Mouse (Mus musculus) T-cell, adult 2 months (primary cell): ENCODE measurements around the gene Pold1.

ENCODE experiments used
- DNase-seq: peaks from one replicate; pipeline ENCODE4 v3.0.0; 2022; ENCODE audit warnings: low spot score

Pold1 gene

DNA sequence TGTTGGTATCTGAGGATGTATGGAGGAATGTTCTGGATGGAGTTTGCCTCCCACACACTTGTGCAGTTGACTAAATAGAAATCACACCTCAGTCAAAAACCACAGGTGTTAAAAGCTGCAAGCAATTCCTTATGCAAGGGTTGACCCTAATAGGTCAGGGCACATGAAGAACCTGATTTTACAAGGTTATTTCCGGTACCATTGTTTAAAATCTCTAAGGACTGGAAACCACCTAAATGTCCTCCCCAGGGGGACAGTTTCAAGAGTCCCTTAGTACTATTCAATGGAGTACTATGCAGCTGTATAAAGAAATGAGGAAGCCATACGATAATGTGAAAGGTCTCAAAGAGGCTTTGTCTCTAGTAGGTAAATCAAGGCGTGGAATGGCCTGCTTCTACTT is 2.4 kb downstream of the Pold1 start:
- no peak for DNase-seq

DNA sequence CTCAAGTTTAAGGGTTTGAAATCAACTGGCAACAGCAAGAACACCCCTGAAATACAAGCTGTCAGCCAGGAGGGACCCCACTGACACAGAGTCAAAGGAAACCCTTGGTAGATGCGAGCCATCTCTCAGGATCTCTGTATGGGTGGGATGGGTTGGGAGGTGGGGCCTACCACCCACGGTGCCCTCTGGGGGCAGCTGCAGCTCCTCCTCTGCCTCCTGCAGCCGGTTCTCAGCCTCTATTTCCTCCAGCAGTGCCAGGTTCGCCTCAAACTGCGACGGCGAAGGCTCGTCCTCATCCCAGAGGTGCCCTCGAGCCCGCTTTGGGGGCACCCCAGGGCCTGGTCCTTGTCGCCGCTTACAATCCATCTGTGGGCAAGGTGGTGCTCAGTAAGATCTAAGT is 5.6 kb downstream of the Pold1 start:
- DNase-seq = no peak

DNA sequence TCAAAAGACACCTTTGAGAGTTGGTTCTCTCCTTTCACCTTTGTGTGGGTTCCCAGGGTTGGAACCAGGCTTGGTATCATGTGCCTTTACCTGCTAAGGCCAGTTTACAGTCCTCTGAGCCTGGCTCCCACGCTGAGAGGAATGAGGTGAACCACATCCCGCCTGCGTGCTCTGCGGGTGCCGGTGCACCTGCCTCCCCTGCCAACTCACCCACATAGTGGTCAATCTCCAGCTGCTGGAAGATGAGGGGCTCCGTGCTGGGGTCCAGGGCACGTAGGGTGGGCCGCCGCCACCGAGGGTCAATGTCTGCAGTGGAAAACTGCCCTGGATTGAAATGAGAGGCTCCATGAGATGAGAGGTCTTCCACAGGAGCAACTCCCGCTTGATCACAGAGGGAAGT is 6.1 kb downstream of the Pold1 start:
- DNase-seq = no peak

DNA sequence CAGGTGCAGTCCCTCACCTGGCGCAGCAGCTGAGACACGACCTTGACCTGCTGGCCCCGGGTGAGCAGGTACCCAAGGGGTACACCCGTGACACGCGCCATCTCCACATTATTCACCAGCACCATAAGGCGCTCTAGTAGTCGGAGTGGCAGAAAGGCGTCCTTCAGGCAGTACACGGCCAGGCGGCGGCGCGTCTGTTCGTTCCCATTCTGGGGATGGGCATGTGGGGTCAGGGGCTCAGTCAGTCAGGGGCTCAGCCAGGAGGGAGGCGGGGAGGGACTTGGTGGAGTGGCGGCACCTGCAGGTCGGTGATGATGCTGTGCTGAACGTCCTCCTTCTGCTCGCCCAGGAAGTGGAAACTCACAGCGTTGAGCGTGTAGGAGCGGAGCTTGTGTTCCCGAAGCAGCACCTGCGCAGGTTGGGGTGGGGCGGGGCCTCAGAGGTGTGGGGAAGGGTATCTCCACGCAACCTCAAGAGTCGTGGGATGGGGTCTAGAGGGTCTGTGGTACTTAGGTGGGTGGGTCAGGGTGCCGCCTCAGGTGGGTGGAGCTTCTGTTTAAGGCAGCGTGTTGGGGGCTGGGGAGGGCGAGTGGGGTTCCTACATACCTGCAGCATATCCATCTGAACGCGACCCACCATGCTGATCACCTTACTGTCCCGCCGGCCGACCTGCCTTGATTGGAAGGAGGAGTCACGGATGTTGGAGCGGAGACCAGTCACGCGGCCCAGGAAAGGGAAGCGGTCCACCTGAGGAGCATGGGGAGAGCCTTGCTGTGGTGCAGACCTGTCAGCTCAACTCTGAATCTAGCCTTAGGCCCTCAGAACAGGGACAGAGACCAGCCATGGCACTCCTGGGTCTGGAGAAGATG is 9.7 kb downstream of the Pold1 start:
- no peak for DNase-seq

DNA sequence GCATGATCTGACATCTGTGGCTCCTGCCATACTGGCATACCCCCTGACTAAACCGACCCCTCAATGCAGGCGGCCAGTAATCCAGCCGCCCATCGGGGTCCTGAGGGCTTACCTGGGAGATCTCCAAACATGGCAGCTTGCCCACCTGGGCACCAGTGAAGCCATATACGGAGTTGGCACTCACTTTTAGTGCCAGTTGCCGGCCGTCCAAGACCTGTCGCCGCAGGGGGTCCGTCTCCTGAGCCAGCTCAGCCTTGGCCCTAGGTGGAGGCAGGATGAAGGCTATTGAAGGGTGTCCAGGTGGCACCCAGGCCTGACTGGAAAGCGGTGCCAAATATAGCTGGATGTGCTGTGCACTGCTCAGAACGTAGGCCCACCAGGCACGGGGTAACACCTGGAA is 11.2 kb downstream of the Pold1 start:
- DNase-seq = no peak

DNA sequence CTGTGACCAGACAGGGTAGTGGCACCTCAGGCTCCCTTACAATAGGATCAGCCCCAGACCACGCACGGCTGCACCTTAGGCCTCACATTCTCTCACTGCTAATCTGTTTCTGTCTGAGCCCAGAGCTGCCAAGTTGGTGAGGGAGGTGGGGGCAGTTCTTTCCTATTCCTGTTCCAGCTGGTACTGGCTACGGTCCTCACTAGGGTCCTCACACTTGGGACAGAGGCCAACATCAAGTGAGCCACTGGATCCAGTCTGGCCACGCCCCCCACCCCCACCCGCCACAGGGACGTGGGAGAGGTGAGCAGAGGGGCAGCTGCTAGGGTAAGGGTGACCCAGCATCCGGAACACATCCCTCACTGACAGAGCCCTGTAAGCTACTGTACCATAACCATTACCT is 11.6 kb downstream of the Pold1 start:
- no peak for DNase-seq

DNA sequence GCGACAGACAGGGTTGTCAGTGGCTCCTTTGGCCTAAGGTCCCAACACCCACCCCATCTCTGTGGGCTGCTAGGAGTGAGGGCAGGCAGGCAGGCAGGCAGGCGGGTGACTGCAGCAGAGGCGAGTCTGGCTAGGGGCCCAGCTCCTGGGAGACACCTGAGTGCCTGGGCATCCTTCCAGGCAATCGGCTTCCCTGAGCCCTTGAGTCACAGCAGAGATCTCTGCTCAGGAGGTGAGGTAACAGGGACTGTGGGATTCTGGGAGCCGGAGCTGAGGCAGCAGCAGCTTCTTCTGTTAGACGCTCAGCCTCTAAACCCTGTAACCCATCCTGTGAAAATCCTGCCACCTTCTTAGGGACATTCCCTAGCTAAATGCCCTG is 12.1 kb downstream of the Pold1 start:
- no peak for DNase-seq

DNA sequence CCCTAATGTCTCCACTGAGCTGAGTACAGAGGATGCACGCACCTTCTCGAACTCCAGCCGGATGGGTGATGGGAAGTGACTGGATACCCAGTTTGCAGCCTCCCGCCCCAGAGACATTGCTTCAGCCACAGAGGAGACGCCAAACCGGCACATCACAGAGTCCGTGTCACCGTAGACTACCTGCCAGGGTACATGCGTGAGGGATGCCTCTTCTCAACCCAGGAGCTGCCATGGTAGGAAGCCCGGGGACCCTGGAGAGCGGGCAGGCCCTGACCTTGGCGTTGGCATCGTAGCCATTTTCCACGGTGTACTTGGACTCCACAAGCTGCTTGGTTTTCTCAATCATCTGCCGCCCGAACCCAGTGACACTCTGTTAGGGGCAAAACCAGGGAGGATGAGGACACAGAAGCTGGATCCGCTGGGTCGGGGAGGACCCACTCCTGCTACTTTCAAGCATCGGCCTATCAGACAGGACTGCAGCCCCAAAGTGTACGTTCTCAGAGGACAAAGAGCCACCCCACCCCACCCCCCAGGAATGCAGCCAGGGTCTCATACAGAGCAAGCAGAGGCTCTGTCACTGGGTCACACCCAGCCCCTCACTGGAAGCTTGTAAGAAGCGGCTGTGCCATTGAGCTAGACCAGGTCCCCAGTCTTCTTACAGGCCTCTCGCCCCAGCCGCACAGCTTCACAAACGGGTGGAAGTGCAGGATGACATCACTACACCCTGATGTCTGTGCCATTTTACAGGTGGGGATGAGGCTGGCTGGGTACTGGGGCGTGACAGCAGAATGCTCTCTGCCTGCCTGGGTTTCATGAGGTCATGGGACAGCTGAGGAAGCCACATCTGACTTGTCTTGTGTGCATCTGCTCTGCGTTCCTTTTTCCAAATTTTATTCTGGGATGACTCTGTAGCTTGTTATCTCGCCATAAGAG is 12.7 kb downstream of the Pold1 start:
- DNase-seq = no peak

DNA sequence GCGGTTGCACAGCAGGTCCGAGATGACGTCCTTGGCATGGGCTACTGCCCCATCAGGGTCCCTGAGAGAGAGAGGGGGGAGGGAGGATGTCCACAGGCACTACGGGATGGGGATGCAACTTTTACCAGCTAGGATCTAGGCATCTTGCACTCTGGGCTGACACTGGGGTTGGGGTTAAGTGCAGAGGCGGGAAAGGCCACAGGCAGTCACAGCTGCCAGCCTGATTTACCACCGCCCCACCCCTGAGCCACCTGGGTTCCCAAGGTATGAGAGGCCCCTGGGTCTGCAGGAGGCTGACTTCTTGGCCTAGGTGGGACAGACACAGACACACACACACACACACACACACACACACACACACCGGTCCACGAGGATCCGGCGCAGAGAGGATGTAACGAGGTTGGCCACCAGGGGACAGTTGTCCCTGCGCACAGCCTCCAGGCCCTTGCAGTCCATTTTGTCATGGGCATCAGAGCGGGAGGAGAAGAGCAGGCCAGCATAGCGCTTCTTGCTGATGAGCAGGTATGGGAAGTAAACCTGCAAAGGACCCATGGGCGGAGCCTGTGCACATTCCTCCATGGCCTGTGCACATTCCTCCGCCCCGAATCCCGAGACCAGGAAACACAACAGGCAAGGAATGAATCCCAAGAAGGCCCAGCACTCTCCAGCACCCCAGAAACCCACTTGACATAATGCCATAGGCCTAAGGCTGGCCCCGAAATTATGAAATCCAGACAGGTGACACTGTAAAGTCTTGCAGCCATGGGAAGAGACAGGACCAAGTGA is 13.8 kb downstream of the Pold1 start:
- no peak for DNase-seq

DNA sequence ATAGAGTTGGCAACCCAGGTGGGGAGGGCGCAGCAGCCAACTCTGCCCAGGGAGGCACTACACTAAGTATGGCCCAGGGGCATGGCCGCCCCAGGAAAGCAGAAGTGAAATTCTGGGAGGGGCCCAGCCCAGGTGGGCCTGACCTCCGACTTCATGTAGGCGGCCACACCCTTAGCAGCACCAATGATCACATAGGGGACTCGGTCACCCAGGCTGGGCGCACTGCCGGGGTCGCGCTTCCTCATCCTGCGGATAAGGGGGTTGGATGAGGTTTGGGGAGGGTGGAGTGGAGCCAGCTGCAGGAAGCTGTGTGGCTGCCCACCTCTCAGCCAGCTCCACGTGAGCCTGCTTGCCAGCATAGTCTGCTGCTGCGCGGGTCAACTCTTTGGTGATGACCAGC is 14.4 kb downstream of the Pold1 start:
- DNase-seq = no peak

DNA sequence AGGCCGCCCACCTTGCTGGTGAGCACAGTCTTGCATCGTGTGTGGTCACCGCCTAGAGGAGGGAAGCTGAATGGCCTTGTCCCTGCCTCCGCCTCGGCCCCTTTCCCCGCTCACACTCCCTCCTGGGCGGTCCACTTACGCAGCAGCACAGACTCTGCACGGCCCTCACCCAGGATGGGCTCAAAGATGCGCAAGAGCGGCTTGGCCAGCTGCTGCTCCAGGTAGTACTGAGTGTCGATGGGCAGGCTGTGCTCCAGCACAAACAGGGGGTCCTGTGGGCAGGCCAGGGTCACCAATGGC is 15.0 kb downstream of the Pold1 start:
- DNase-seq = no peak

DNA sequence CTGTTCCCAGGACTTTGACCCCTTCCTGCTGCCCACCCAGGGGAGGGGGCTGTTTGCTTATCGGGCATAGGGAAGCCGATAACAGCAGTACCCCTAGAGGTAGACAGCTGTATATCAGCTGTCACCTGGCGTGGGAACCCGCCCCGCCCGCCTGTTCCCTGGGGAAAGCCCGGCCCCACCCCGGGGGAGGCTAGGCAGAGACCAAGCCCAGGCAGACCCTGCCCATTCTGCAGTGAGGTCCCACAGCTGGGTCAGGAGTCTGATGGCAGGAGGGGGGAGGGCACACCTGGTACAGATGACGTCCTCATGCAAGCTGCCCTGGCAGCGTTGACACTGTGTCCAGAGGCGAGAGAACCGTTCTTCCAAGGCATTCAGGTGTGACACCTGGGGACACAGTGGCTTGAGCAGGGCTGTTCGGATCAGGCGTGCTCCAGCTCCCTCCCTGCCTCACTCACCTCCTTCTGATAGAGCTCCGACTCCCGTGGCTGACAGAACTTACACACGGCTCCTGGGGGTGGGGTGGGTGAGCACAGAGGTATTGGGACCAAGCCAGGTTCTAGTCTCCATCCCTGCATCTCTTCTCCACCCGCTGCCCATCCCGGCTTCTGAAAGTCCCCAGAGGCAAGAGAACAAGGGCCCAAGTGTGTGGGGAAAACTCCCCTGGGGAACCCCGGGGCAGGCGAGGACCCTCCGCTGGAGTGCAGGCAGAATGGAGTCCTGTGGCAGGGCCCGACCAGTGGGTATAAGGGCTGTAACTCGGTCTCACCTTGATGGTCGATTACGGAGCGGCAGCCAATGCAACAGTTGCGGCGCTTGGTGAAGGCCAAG is 15.5 kb downstream of the Pold1 start:
- DNase-seq = no peak

DNA sequence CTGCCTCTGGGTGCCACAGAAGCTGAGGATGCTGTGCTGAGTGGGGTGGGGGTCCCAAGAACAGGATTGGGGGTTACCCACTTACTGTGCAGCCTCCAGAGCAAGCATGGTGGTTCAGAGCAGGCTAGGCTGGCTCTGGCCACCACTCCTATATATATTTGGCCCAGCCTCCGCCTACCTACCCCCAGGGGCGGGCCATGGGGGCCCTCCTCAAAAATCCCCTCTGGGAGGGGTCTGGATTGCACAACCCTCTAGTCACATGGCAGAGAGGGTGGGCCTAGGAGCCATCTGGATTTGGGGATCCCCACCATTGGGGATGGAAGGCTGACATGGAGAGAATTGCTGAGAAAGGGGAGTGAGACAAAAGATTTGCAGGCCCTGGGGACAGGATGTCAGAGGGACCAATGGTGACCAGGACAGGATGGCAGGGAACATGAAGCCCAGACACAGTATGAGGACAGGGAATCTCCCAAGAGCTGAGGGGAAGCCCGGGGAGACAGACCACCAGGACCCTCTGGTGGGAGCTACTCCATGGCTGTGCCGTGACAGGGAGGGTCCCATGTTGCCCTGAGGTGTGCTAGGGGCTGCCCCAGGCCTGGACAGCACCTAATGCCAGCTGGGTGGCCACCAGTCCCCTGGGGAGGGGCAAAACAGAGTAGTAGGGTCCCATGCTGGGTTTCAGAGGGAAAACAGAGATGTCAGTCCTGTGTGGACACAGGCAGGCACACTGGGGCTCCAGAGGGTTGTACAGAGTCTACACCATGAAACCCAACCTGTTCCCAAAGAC is 16.5 kb downstream of the Pold1 start, which contains the start of gene Spib:
Gene Spib, minus strand, starts transcription at position 126 of the 787 bp plus-strand sequence.
- DNase-seq = no peak

DNA sequence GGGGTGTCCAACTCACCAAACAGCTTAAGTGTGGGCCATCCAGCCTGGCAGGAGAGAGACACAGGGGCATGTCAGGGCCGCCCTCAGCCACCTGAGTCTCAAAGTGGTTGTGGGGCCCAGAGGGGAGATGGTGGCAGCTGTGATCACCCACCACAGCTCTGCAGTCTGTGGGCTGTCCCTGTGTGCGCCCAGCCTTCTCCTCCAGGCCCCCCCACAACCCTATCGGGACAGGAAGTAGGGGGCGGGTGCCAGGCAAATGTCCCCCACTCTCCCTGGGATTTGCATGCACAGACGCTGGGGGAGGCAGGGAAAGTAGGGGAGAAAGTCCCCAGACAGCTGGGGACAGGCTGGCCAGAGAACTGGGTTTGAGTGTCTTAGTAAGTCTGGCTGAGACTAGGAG is 17.4 kb downstream of the Pold1 start:
- DNase-seq = no peak

DNA sequence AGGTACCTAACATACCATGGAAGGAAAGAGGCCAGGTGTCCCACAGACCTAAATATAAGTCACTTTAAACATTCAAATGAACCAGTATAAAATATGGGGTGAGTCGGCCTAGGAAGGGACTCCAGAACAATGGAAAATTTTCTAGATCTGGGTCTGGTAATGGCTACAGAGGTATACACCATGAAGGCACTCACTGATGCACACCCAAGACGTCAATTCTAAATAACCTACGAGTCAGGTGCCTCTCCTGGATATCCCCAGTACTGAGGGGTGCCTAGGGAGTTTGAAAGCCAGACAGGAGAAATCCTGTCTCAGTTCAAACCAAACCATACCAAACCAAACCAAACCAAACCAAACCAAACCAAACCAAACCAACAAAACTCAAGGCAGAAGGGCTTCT is 18.1 kb downstream of the Pold1 start:
- DNase-seq = no peak

DNA sequence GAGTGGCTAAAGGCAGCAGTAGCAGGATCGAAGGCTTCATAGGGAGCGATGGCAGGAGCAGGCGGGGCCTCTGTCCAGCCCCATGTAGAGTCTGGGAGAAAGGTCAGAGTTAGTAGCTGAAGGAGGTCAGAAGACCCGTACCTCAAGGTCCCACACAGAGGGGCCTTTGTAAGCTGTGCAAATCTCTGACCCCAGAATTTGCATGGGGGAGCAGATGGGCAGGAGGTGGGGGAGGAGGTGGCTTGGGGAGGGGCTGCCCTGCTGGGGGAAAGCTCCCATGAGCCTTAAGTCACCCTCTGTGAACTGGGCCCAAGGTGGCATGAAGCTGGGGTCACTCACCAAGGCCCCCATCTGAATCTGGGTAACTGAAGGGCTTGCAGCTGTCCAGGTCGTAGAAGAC is 19.1 kb downstream of the Pold1 start:
- no peak for DNase-seq

DNA sequence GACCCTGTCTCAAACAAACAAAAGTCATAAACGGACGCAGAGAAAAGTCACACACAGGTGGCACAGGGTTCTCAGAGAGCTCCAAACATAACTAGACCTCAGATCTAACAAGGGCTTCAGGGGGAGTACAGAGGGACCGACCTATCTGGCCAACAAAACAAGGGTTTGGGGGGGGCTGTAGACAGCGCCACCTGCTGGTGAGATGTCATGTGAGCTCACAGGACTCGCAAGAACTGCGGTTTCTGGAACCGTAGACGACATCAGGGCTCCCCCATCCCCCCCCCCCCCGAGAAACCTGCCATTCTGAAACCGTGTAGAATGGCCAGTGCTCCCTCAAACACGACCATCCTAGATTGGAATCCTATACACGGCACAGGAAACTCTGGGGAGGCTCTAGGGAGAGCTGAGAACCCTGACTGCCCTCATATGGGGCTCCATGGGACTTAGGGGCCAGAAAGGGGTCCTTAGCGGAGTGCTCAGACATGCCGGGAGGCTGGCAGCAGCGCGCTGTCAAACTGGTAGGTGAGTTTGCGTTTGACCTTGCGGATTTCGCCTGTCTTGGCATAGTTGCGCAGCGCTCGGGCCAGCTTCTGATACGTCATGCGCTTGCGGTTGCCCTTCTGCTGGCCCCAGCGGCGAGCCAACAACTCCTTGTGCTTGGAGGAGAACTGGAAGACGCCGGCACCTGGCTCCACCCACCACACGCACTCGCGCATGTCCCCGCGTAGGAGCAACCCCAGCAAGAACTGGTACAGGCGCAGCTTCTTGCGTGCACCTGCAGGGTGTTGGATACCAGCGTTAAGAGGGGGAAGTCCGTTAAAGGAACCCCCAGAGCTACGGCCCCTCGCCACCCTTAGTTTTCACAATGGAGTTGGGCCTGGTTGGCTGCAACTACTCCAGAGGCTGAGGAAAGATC is 20.9 kb downstream of the Pold1 start:
- peak; percentile 71 for DNase-seq

DNA sequence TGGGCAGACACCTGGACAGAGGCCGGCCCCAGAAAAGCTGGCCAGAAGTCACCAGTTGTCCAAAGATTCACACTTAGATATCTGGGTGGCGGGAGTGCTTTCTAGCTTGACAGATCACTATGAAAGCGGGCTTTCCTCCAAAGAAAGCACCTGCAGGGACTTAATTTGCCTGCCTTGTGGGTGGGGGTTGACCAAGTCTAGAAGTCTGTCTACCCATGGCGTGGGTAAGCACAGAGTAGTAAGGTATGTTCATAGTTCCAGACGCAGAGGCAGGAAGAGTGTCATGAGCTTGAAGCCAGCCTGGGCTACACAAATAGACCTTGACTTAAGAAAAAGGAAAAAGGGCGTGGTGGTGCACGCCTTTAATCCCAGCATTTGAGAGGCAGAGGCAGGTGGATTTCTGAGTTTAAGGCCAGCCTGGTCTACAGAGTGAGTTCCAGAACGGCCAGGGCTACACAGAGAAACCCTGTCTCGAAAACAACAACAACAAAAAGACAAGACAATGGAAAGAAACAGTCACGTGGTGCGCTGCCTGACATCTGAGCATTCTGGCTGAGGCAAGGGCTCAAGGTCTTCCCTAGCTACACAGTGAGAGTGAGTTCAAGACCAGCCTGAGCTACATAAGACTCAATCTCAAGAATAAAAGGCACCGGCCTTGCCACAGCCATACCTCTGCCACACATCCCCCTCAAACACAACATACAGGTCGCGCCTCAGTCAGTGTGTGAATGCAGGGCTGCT is 22.1 kb downstream of the Pold1 start:
- DNase-seq = no peak
